Mouse (Mus musculus) embryonic facial prominence, embryonic 15.5 days (tissue): ENCODE data around the gene Akap10. TPM values are rescaled to one million over a fixed set of nuclear protein-coding genes. Genes with fewer than 3 reads are reported as not detected.
"Not testable (repeated sequence)": the region's sequence is repeated elsewhere in the genome, so short reads cannot be mapped to it uniquely, and the experiment has no call there.

Experiments used
- ATAC-seq: fragments of 200-750 bp; cut with Nextera tagmentation; 2 replicates; pipeline ENCODE4 v1.8.0; 2017; ENCODE audit warnings: low read depth, moderate TSS enrichment; ENCODE audit not compliant: insufficient number of reproducible peaks, low FRiP score, low TSS enrichment
- H3K27ac ChIP-seq: fragments of 300-500 bp; sonication (generic); replicated peaks from 2 replicates; pipeline ENCODE4 v1.5.1; 2015; ENCODE audit warnings: mild to moderate bottlenecking, inconsistent platforms
- H3K27me3 ChIP-seq: fragments of 300-500 bp; sonication (generic); 2 replicates; pipeline ENCODE4 v1.6.1; 2015; ENCODE audit warnings: inconsistent platforms
- H3K36me3 ChIP-seq: fragments of 300-500 bp; sonication (generic); 2 replicates; pipeline ENCODE4 v1.6.1; 2015; ENCODE audit warnings: mild to moderate bottlenecking, inconsistent platforms
- H3K4me1 ChIP-seq: fragments of 300-500 bp; sonication (generic); 2 replicates; pipeline ENCODE4 v1.6.1; 2015; ENCODE audit warnings: inconsistent platforms
- H3K4me2 ChIP-seq: fragments of 300-500 bp; sonication (generic); replicated peaks from 2 replicates; pipeline ENCODE4 v1.6.1; 2015; ENCODE audit warnings: mild to moderate bottlenecking, inconsistent platforms
- H3K4me3 ChIP-seq: fragments of 300-500 bp; sonication (generic); replicated peaks from 2 replicates; pipeline ENCODE4 v1.5.1; 2015; ENCODE audit warnings: mild to moderate bottlenecking, inconsistent platforms
- H3K9ac ChIP-seq: fragments of 300-500 bp; sonication (generic); 2 replicates; pipeline ENCODE4 v1.6.1; 2015; ENCODE audit warnings: inconsistent platforms
- H3K9me3 ChIP-seq: fragments of 300-500 bp; sonication (generic); replicated peaks from 2 replicates; pipeline ENCODE4 v1.6.1; 2016; ENCODE audit warnings: inconsistent platforms
- WGBS: fragments of 180-500 bp; shearing (Covaris S2); methylation state at CpG from one replicate; pipeline ENCODE4 v1.1.7; 2015; 5-methylcytosine and 5-hydroxymethylcytosine counted together
- polyA plus RNA-seq: library from polyadenylated mRNA; unstranded; fragments of >200 nt; fragmentation: Nextera tagmentation; extraction: Ambion mirVana; gene quantifications from 2 replicates; pipeline ENCODE4 v1.2.1, GENCODE M21; 2015

Akap10 gene
- polyA plus RNA-seq, 1 experiment from 2014 or later: 16.5 TPM

DNA sequence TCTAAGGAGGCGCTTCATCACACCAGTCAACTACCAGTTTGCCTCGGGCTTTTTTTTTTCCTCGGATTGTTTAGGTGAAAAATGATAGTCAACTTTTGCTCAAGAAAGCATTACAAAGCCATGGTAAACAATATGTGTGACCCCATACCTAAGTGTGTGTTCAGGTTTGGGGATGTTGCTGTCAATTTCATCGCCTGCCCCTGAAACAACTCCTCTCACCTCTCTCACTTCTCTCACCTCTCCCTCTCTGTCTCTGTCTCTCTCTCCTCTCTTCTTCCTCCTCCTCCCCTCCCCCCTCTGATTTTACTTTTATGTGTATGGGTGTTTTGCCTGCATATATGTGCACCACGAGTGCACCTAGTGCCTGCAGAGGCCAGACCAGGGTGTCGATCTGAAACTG lies 74.5 kb downstream of the Akap10 start:
- Histone ChIP-seq H3K27me3 (no peaks in the 10 kb centered on the region), H3K36me3 (no peaks in the 10 kb centered on the region), H3K4me2 (peak overlapping the region; percentile 81), H3K27ac (no peak overlapping the region), H3K4me1 (no peaks in the 10 kb centered on the region), H3K9me3 (no peaks in the 10 kb centered on the region), H3K4me3 (peak overlapping the region; percentile 94), H3K9ac (peak overlapping the region; percentile 97)
- WGBS: 42% methylated on average over 6 of the region's 6 CpGs
- no peak for ATAC-seq

DNA sequence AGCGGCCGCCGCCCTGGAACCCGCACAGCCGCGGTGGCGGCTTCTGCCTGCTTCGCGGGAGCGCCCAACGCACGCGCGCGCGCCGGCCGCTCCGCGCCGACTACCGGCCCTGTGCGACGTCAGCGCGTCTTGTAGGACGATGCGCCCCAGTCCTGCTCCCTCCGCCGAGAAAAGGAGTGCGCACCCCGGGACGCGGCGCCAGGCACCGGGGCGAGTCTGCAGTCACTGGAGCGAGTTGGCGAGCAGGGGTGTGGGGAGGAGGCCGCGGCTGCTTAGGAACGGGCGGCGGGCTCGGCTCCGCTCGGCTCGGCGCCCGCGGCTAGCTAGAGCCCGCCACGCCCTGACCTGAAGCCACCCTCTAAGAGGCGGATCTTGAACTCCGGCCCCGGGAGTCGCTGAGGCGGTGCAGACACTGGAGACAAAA lies 75.1 kb downstream of the Akap10 start, which contains the start of gene Ulk2:
TSS of gene Ulk2 (minus strand) at position 86 of the 424 bp plus-strand sequence.
- H3K4me2 ChIP-seq: peak within 1 kb of the TSS; percentile 81
- H3K4me3 ChIP-seq: peak within 1 kb of the TSS; percentile 94
- H3K27me3 ChIP-seq: no peaks in the 10 kb centered on the region
- H3K9me3 ChIP-seq: no peaks in the 10 kb centered on the region
- H3K36me3 ChIP-seq: no peaks in the 10 kb centered on the region
- peak within 1 kb of the TSS; percentile 97 for H3K9ac ChIP-seq
- ATAC-seq: peak; percentile 91
- H3K4me1 ChIP-seq: no peaks in the 10 kb centered on the region
- H3K27ac ChIP-seq: peak within 1 kb of the TSS; percentile 88
- WGBS: under 1% methylated on average over 58 of the region's 58 CpGs

DNA sequence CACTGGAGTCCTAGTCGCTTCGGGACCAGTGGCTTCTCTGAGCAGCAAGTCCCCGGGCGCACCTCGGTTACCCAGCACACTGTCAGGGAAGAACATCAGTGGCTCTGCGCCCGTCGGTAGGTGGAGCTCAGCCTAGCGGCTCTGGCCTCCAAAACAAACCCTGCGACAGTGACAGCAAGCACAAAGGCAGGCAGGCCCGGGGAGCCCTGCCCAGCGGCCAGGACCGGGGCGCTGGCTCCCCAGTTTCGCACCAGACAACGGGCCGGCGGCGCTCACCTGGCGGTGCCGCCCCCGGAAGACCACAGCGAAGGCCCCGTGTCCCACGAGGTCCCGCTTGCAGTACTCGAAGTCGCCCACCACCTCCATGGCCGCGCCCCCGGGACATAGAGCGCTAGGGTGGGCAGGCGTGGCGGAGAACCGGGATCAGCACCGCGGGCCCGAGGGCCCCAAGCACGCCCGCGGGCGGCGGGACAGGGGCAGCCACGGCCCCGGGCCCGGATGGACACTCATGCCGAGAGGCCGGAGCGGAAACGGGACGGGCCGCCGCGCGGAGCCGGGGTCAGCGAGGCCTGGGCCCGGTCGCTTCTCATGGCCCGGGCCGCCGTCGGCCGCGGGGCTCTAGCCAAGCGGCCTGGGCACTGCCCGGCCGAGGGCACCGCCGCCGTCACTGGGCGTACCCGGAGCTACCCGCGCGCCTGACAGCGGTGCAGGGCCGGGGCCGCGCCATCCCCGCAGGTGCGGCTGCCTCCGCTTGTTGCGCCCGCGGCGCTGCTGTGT lies 75.7 kb downstream of the Akap10 start:
- ATAC-seq: peak; percentile 81
- H3K36me3 ChIP-seq: no peaks in the 10 kb centered on the region
- WGBS: under 1% methylated on average over 73 of the region's 87 CpGs
- H3K4me1 ChIP-seq: no peaks in the 10 kb centered on the region
- H3K9ac ChIP-seq: peak overlapping the region; percentile 97
- H3K4me2 ChIP-seq: peak overlapping the region; percentile 81
- peak overlapping the region; percentile 94 for H3K4me3 ChIP-seq
- peak overlapping the region; percentile 88 for H3K27ac ChIP-seq
- H3K9me3 ChIP-seq: no peaks in the 10 kb centered on the region
- no peaks in the 10 kb centered on the region for H3K27me3 ChIP-seq

DNA sequence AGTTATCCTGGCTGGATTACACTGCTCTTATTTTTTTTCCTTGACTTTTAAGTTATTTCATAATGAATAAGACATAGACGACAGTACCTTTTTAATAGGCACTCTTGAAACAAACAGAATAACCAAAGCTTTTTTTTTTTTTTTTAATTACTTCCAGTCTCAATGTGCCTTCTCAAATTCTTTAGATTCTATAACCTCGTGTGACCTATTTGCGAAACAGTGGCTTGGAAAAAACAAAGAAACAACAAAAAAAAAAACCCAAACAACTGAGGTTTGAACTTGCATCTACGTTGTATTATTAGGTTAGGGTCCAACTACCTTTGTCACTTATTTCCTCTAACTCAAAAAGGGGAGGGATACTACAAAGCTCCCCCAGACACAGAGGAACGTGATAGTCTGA lies 76.4 kb downstream of the Akap10 start:
- no peaks in the 10 kb centered on the region for H3K4me1 ChIP-seq
- 7% methylated on average over 5 of the region's 5 CpGs for WGBS
- no peaks in the 10 kb centered on the region for H3K9me3 ChIP-seq
- no peaks in the 10 kb centered on the region for H3K36me3 ChIP-seq
- H3K9ac ChIP-seq: peak overlapping the region; percentile 97
- no peak for ATAC-seq
- H3K4me3 ChIP-seq: peak overlapping the region; percentile 94
- no peak overlapping the region; the same call in 1 of the 2 replicates for H3K27ac ChIP-seq
- H3K4me2 ChIP-seq: peak overlapping the region; percentile 81
- H3K27me3 ChIP-seq: no peaks in the 10 kb centered on the region

DNA sequence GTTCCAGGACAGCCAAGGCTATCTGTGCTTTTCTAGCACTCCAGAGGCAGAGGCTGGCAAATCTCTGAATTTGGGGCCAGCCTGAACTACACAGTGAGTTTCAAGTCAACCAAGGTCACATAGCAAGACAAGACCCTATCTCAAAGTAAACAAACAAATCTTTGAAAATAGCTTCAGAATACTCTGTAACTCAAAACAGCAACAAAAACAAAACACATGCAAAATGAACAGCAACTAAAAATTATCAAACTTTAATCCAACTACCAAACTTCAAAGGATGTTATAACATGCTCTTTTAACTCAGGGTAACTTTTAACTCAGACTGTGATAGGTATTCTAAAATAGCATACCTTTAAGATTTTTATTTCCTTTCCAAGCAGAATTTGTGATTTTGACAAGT lies 77.1 kb downstream of the Akap10 start:
- Histone ChIP-seq H3K27ac (no peak overlapping the region), H3K4me3 (no peak overlapping the region), H3K9me3 (no peaks in the 10 kb centered on the region), H3K36me3 (no peaks in the 10 kb centered on the region), H3K9ac (no peak overlapping the region), H3K27me3 (no peaks in the 10 kb centered on the region), H3K4me1 (no peaks in the 10 kb centered on the region), H3K4me2 (no peak overlapping the region)
- ATAC-seq: no peak

DNA sequence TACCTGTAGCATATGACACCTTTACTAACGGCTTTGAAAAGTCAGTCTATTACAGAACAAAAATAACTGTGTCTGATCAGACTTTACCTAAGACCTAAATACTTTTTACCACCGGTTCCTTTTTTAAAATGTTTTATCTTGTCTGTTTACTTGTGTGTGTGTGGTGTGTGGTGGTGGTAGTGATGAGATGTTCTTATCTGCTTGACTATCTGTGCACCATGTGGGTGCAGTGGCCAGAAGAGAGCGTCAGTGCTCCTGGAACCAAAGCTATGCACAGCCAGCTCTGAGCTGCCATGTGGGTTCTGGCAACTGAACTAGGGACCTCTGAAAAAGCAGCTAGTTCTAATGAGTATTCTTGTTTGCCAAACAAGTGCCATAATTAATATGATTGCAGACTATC lies 78.9 kb downstream of the Akap10 start:
- Histone ChIP-seq H3K9ac (no peak overlapping the region), H3K4me1 (no peaks in the 10 kb centered on the region), H3K4me3 (no peak overlapping the region), H3K36me3 (0 out of 2 replicates have a peak, but pooled peaks cover 4% of the 10 kb centered on the region), H3K4me2 (no peak overlapping the region), H3K9me3 (no peaks in the 10 kb centered on the region), H3K27ac (no peak overlapping the region), H3K27me3 (no peaks in the 10 kb centered on the region)
- ATAC-seq: no peak
- 79% methylated on average over 3 of the region's 3 CpGs for WGBS

DNA sequence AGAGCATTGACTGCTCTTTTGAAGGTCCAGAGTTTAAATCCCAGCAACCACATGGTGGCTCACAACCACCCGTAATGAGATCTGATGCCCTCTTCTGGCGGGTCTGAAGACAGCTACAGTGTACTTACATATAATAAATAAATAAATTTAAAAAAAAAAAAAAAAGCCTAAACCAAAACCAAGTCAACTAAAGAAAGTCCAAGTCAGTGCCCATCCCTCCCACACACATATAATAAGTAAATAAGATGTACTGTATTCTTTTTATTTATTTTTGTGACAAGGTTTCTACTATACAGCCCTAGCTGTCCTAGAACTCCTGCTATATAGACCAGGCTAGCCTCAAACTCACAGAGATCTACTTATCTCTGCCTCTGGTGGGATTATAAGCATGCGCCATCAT lies 89.4 kb downstream of the Akap10 start:
- H3K4me2 ChIP-seq: not testable (repeated sequence)

DNA sequence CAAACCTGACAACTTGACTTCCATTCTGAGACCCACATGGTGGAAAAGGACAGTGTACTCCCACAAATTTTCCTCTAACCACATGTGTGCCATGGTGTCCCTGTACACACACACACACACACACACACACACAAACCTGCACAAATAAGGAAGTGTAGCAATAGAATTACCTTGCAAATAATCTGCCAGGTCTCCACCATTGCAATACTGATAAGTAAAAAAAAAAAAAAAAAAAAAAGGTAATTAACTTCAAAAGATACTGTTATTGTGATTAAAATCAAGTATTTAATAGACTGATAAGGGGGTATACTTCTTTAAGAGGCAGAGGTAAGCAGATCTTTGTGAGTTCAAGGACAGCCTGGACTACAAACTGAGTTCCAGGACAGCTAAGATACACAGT lies 90.1 kb downstream of the Akap10 start:
- H3K9me3 ChIP-seq: no peaks in the 10 kb centered on the region
- no peak overlapping the region for H3K27ac ChIP-seq
- no peak for ATAC-seq
- H3K4me1 ChIP-seq: no peaks in the 10 kb centered on the region
- H3K9ac ChIP-seq: no peak overlapping the region
- H3K27me3 ChIP-seq: no peaks in the 10 kb centered on the region
- H3K4me3 ChIP-seq: no peak overlapping the region
- no peak overlapping the region for H3K4me2 ChIP-seq
- H3K36me3 ChIP-seq: peaks cover 43% of the 10 kb centered on the region

More for the DNA sequence above, 89.4 kb downstream of the Akap10 start:
- H3K36me3 ChIP-seq: peaks cover 47% of the 10 kb centered on the region
- 66% methylated on average over 3 of the region's 3 CpGs for WGBS
- not testable (repeated sequence) for H3K9ac ChIP-seq, H3K9me3 ChIP-seq, H3K4me3 ChIP-seq, H3K27ac ChIP-seq, H3K4me1 ChIP-seq, ATAC-seq, H3K27me3 ChIP-seq

DNA sequence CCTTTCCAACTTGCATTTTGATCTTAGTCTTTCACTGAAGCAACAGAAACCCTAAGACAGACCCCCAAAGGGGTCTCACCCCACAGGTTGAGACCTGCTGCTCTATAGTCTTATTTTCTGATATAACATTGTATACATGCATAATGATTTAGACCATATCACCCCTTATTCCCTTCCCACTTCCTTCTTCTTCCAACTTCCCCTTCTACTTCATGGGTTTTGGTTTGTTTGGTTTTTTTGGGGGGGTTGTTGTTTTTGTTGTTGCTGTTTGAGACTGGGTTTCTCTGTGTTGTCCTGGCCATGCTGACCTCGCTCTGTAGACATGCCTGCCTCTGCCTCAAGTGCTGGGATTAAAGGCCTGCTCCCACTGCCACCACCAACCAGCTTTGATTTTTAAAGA lies 90.9 kb downstream of the Akap10 start:
- Histone ChIP-seq H3K27me3 (no peaks in the 10 kb centered on the region), H3K9me3 (no peaks in the 10 kb centered on the region), H3K36me3 (peaks cover 44% of the 10 kb centered on the region), H3K4me3 (no peak overlapping the region), H3K4me1 (no peaks in the 10 kb centered on the region), H3K9ac (no peak overlapping the region), H3K4me2 (no peak overlapping the region), H3K27ac (no peak overlapping the region)
- ATAC-seq: no peak
- 92% methylated on average over 1 of the region's 1 CpGs for WGBS

Other genes with a start within 250 kb of the Akap10 start
- gene Fam83g, start 246.2 kb downstream of the Akap10 start, polyA plus RNA-seq: 9.0 and 10.9 TPM in 2 replicates
- 0.12 and 0.15 TPM in 2 replicates for gene Slc5a10, start 209.4 kb downstream of the Akap10 start, polyA plus RNA-seq
- gene Prpsap2, start 168.2 kb downstream of the Akap10 start, polyA plus RNA-seq: 26.9 and 31.0 TPM in 2 replicates
- gene Ulk2, start 75.2 kb downstream of the Akap10 start, polyA plus RNA-seq: 15.5 and 16.5 TPM in 2 replicates
- 10.8 and 12.7 TPM in 2 replicates for gene Specc1, start 26.5 kb upstream of the Akap10 start, polyA plus RNA-seq